Mouse (Mus musculus): Measurements from ENCODE around the gene Fhit. TPM values are rescaled to one million over a fixed set of nuclear protein-coding genes. Genes with fewer than 3 reads are reported as not detected.

Fhit gene
- total RNA-seq, 2 experiments from 2014 or later: 1.7 to 2.0 TPM

- no peak for DNase-seq
These were observed 460.1 kb downstream of the Fhit start for GRCm38 (mm10) chr14:10701707-10702106.

GRCm38 (mm10) chr14:10680041-10680440 is 481.8 kb downstream of the Fhit start:
- DNase-seq: no peak

- no peak for DNase-seq
These were observed 482.2 kb downstream of the Fhit start for GRCm38 (mm10) chr14:10679638-10680037.

GRCm38 (mm10) chr14:10677627-10678026 is 484.2 kb downstream of the Fhit start:
- DNase-seq: peak; percentile 35

GRCm38 (mm10) chr14:10660247-10660646 is 501.6 kb downstream of the Fhit start:
- no peak for DNase-seq

- no peak for DNase-seq
These were observed 502.5 kb downstream of the Fhit start for GRCm38 (mm10) chr14:10659326-10659725.

- DNase-seq: no peak
These were observed 503.6 kb downstream of the Fhit start for GRCm38 (mm10) chr14:10658219-10658618.

- no peak for DNase-seq
These were observed 504.5 kb downstream of the Fhit start for GRCm38 (mm10) chr14:10657364-10657763.

- DNase-seq: peak; percentile 19
These were observed 506.0 kb downstream of the Fhit start for GRCm38 (mm10) chr14:10655842-10656241.

- peak; percentile 43 for DNase-seq
These were observed 514.0 kb downstream of the Fhit start for GRCm38 (mm10) chr14:10647832-10648231.

GRCm38 (mm10) chr14:10631783-10632182 is 530.1 kb downstream of the Fhit start:
- no peak for DNase-seq

- no peak for DNase-seq
These were observed 530.9 kb downstream of the Fhit start for GRCm38 (mm10) chr14:10630831-10631360.

- DNase-seq: no peak
These were observed 568.4 kb downstream of the Fhit start for GRCm38 (mm10) chr14:10593467-10593866.

- DNase-seq: no peak
These were observed 592.8 kb downstream of the Fhit start for GRCm38 (mm10) chr14:10568937-10569552.

GRCm38 (mm10) chr14:10567771-10568170 is 594.1 kb downstream of the Fhit start:
- no peak for DNase-seq

GRCm38 (mm10) chr14:10554755-10555154 is 607.1 kb downstream of the Fhit start:
- no peak for DNase-seq

GRCm38 (mm10) chr14:10548632-10549031 is 613.2 kb downstream of the Fhit start:
- no peak for DNase-seq

- no peak for DNase-seq
These were observed 615.9 kb downstream of the Fhit start for GRCm38 (mm10) chr14:10545916-10546315.

GRCm38 (mm10) chr14:10534862-10535261 is 627.0 kb downstream of the Fhit start:
- no peak for DNase-seq

GRCm38 (mm10) chr14:10531748-10532500 is 629.9 kb downstream of the Fhit start:
- DNase-seq: no peak

GRCm38 (mm10) chr14:10526800-10527199 is 635.0 kb downstream of the Fhit start:
- DNase-seq: no peak

- no peak for DNase-seq
These were observed 636.0 kb downstream of the Fhit start for GRCm38 (mm10) chr14:10525786-10526185.

- no peak for DNase-seq
These were observed 647.8 kb downstream of the Fhit start for GRCm38 (mm10) chr14:10514026-10514425.

GRCm38 (mm10) chr14:10509252-10509651 is 652.6 kb downstream of the Fhit start:
- DNase-seq: no peak

Measured in gastrocnemius, postnatal 25 days (tissue).